Mouse (Mus musculus) limb, embryonic 11.5 days (tissue): ENCODE results near the gene Nbea. TPM values are rescaled to one million over a fixed set of nuclear protein-coding genes. Genes with fewer than 3 reads are reported as not detected.
"Not testable (repeated sequence)": the region's sequence is repeated elsewhere in the genome, so short reads cannot be mapped to it uniquely, and the experiment has no call there.

ENCODE experiments used
- ATAC-seq: fragments of 200-750 bp; cut with Nextera tagmentation; 2 replicates; pipeline ENCODE4 v1.8.0; 2017; ENCODE audit warnings: low read depth; ENCODE audit not compliant: insufficient number of reproducible peaks, low FRiP score, low TSS enrichment
- DNase-seq: peaks from one replicate; pipeline ENCODE4 v3.0.0-alpha.2; 2015; ENCODE audit warnings: low spot score
- H3K27ac ChIP-seq: fragments of 300-500 bp; sonication (generic); replicated peaks from 2 replicates; pipeline ENCODE4 v1.5.1; 2014; ENCODE audit warnings: low read depth, mild to moderate bottlenecking, low read length
- H3K27me3 ChIP-seq: fragments of 300-500 bp; sonication (generic); 2 replicates; pipeline ENCODE4 v1.6.1; 2014; ENCODE audit warnings: mild to moderate bottlenecking, low read length, mixed read lengths; ENCODE audit not compliant: control insufficient read depth, insufficient read depth
- H3K36me3 ChIP-seq: fragments of 300-500 bp; sonication (generic); 2 replicates; pipeline ENCODE4 v1.6.1; 2014; ENCODE audit warnings: mild to moderate bottlenecking, low read length, moderate library complexity, mixed read lengths; ENCODE audit not compliant: control insufficient read depth, insufficient read depth
- H3K4me1 ChIP-seq: fragments of 300-500 bp; sonication (generic); 2 replicates; pipeline ENCODE4 v1.6.1; 2014; ENCODE audit warnings: low read length, mixed read lengths; ENCODE audit not compliant: control insufficient read depth, insufficient read depth
- H3K4me2 ChIP-seq: fragments of 300-500 bp; sonication (generic); 2 replicates; pipeline ENCODE4 v1.6.1; 2014; ENCODE audit warnings: low read depth, mild to moderate bottlenecking, moderate library complexity; ENCODE audit not compliant: severe bottlenecking
- H3K4me3 ChIP-seq: fragments of 300-500 bp; sonication (generic); 2 replicates; pipeline ENCODE4 v1.5.1; 2014; ENCODE audit warnings: low read depth, low read length
- H3K9ac ChIP-seq: fragments of 300-500 bp; sonication (generic); 2 replicates; pipeline ENCODE4 v1.6.1; 2014; ENCODE audit warnings: mild to moderate bottlenecking, low read length
- H3K9me3 ChIP-seq: fragments of 300-500 bp; sonication (generic); 2 replicates; pipeline ENCODE4 v1.6.1; 2016; ENCODE audit warnings: low read length; ENCODE audit not compliant: control insufficient read depth
- WGBS: fragments of 180-500 bp; shearing (Covaris S2); extraction: QIAGEN DNeasy Blood & Tissue Kit; methylation state at CpG from one replicate; pipeline ENCODE4 v1.1.7; 2014; 5-methylcytosine and 5-hydroxymethylcytosine counted together
- polyA plus RNA-seq: library from polyadenylated mRNA; unstranded; fragments of >200 nt; fragmentation: Nextera tagmentation; extraction: Ambion mirVana; gene quantifications from 2 replicates; pipeline ENCODE4 v1.2.1, GENCODE M21; 2014

The Nbea gene
- polyA plus RNA-seq, 1 experiment from 2014 or later, result 22.2 TPM

- Histone ChIP-seq H3K27ac (no peak overlapping the region), H3K9me3 (no peaks in the 10 kb centered on the region), H3K4me2 (no peak overlapping the region), H3K27me3 (no peaks in the 10 kb centered on the region), H3K4me1 (no peaks in the 10 kb centered on the region), H3K4me3 (no peak overlapping the region), H3K36me3 (no peaks in the 10 kb centered on the region; the same call in 1 of the 2 replicates), H3K9ac (no peak overlapping the region)
- DNase-seq, result peak; percentile 59
- 19% methylated on average over 2 of the region's 2 CpGs for WGBS
- ATAC-seq, result no peak
Measured at GRCm38 (mm10) chr3:56007991-56008390, 175.5 kb downstream of the Nbea start.

- Histone ChIP-seq H3K36me3 (peaks cover 3% of the 10 kb centered on the region; the same call in 1 of the 2 replicates), H3K9me3 (no peaks in the 10 kb centered on the region), H3K27ac (no peak overlapping the region), H3K9ac (no peak overlapping the region), H3K4me3 (no peak overlapping the region), H3K4me1 (no peaks in the 10 kb centered on the region), H3K27me3 (no peaks in the 10 kb centered on the region), H3K4me2 (no peak overlapping the region)
- ATAC-seq (no peak), DNase-seq (no peak)
- WGBS, result 0% methylated on average over 1 of the region's 1 CpGs
Measured at GRCm38 (mm10) chr3:56000259-56000658, 183.2 kb downstream of the Nbea start.

GRCm38 (mm10) chr3:55978361-55978760, 205.1 kb downstream of the Nbea start:
- no peaks in the 10 kb centered on the region for H3K27me3 ChIP-seq
- no peak for DNase-seq
- no peaks in the 10 kb centered on the region for H3K4me1 ChIP-seq
- no peaks in the 10 kb centered on the region for H3K9me3 ChIP-seq
- H3K4me3 ChIP-seq, result no peak overlapping the region
- no peak overlapping the region for H3K4me2 ChIP-seq
- WGBS, result 93% methylated on average over 2 of the region's 2 CpGs
- no peaks in the 10 kb centered on the region for H3K36me3 ChIP-seq
- no peak for ATAC-seq
- H3K9ac ChIP-seq, result no peak overlapping the region
- H3K27ac ChIP-seq, result no peak overlapping the region

GRCm38 (mm10) chr3:55976986-55977385, 206.5 kb downstream of the Nbea start:
- not testable (repeated sequence) for H3K4me2 ChIP-seq, H3K36me3 ChIP-seq, H3K27ac ChIP-seq, DNase-seq, H3K4me3 ChIP-seq, H3K9ac ChIP-seq, H3K27me3 ChIP-seq, ATAC-seq, H3K9me3 ChIP-seq, H3K4me1 ChIP-seq
- whole genome bisulfite sequencing, result 96% methylated on average over 14 of the region's 14 CpGs

- WGBS, result 59% methylated on average over 10 of the region's 10 CpGs
- no peaks in the 10 kb centered on the region for H3K27me3 ChIP-seq
Measured at GRCm38 (mm10) chr3:55965723-55966156, 217.8 kb downstream of the Nbea start.

GRCm38 (mm10) chr3:55963032-55963431, 220.5 kb downstream of the Nbea start:
- DNase-seq (no peak), ATAC-seq (no peak)
- 93% methylated on average over 8 of the region's 8 CpGs for WGBS
- Histone ChIP-seq H3K9me3 (no peaks in the 10 kb centered on the region), H3K36me3 (no peaks in the 10 kb centered on the region), H3K4me3 (no peak overlapping the region), H3K27ac (no peak overlapping the region), H3K4me2 (no peak overlapping the region), H3K27me3 (no peaks in the 10 kb centered on the region), H3K4me1 (no peaks in the 10 kb centered on the region), H3K9ac (no peak overlapping the region)

More at GRCm38 (mm10) chr3:55965723-55966156, 217.8 kb downstream of the Nbea start:
- Histone ChIP-seq H3K4me1 (no peaks in the 10 kb centered on the region), H3K36me3 (no peaks in the 10 kb centered on the region), H3K4me2 (no peak overlapping the region), H3K4me3 (no peak overlapping the region), H3K9ac (no peak overlapping the region), H3K27ac (no peak overlapping the region), H3K9me3 (no peaks in the 10 kb centered on the region)
- no peak for ATAC-seq
- DNase-seq, result no peak

GRCm38 (mm10) chr3:55949994-55950393, 233.5 kb downstream of the Nbea start:
- no peak overlapping the region for H3K9ac ChIP-seq
- H3K27me3 ChIP-seq, result no peaks in the 10 kb centered on the region
- H3K27ac ChIP-seq, result no peak overlapping the region
- no peak for DNase-seq
- H3K36me3 ChIP-seq, result no peaks in the 10 kb centered on the region
- H3K4me3 ChIP-seq, result no peak overlapping the region
- WGBS, result 82% methylated on average over 5 of the region's 5 CpGs
- ATAC-seq, result no peak
- H3K4me2 ChIP-seq, result no peak overlapping the region
- H3K4me1 ChIP-seq, result no peaks in the 10 kb centered on the region
- H3K9me3 ChIP-seq, result no peaks in the 10 kb centered on the region

GRCm38 (mm10) chr3:55949148-55949547, 234.4 kb downstream of the Nbea start:
- Histone ChIP-seq H3K27ac (no peak overlapping the region), H3K9ac (no peak overlapping the region), H3K4me1 (no peaks in the 10 kb centered on the region), H3K27me3 (no peaks in the 10 kb centered on the region), H3K4me3 (no peak overlapping the region), H3K36me3 (no peaks in the 10 kb centered on the region), H3K9me3 (no peaks in the 10 kb centered on the region), H3K4me2 (no peak overlapping the region)
- DNase-seq, result no peak
- 92% methylated on average over 2 of the region's 2 CpGs for WGBS
- ATAC-seq, result no peak

GRCm38 (mm10) chr3:55927343-55927742, 256.2 kb downstream of the Nbea start:
- Histone ChIP-seq H3K27ac (no peak overlapping the region), H3K4me1 (no peaks in the 10 kb centered on the region), H3K36me3 (no peaks in the 10 kb centered on the region), H3K4me3 (no peak overlapping the region), H3K27me3 (no peaks in the 10 kb centered on the region), H3K9me3 (no peaks in the 10 kb centered on the region), H3K4me2 (no peak overlapping the region), H3K9ac (no peak overlapping the region)
- ATAC-seq, result no peak
- no peak for DNase-seq
- 78% methylated on average over 2 of the region's 2 CpGs for WGBS
